Mouse (Mus musculus) forelimb bud, embryonic 11.5 days (tissue): Measurements from ENCODE around the gene Met.

Experiments
- DNase-seq: peaks from one replicate; pipeline ENCODE4 v3.0.0-alpha.2; 2012; ENCODE audit warnings: low read depth, low spot score

Gene Met

DNA sequence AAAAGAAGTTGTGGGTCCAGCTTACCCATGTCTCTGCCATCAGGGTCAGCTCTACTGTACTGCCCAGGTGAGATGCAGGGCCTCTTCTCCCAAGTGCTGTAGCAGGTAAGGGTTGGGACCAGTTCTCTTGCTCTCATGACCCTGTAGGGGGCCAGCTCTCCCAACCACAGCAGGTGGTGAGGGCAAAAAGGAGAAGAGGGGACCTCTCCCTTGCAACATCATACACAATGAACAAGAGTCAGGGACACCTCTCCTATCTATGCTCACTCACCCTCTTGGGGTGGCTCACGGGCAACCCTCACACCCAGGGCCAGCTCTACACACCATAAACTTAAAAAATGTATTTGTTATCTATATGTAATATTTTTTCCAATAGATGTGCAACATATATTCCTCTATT is 143.3 kb downstream of the Met start:
- DNase-seq, result no peak

DNA sequence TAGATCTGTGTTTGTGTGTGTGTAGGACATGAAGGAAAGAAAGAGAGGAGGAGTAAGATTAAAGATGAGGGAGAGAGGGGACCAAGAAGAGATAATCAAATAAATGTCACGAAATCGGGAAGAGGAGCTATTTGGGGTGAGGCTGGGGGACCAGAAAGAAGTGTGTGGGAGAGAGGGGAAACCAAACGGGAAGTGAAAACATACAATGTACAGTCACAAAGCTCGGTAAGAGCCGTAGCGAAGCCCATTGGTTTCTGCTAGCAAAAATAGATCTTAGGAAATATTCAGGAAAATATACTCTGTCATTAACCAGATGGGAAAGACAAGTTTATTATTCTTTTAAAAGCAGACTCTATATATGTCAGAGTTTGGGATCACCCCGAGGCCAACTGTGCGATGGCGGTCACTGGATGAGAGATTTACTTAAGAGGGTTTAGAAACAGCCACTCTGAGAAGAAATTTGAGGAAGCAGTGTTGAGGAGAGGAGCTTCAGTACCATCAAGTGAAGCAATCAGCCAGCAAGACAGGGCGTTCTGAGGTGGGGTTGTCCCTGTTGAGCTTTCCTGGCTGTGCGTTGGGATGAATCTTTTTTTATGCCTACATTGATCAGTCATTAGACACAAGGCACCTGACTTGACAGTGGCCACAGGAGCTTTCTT is 147.9 kb downstream of the Met start:
- DNase-seq, result no peak

DNA sequence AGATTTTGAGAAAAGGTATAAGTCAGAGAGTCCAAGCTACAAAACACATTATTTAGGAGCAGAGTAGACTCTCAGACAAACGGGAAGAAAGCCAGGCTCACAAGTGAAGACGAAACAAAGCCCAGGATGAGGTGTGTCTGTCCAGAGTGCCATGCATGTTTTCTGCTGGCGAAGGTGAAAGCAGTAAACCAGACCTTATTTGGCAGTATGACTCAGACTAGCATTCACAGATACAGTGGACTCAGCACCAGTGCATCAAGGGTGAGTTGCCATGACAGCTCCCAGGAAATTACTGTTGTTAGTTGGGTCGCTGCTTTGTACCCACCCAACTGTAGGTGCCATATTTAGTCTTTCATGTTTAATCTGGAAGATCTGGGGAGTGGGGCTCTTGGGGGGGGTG is 149.1 kb downstream of the Met start:
- DNase-seq, result no peak

DNA sequence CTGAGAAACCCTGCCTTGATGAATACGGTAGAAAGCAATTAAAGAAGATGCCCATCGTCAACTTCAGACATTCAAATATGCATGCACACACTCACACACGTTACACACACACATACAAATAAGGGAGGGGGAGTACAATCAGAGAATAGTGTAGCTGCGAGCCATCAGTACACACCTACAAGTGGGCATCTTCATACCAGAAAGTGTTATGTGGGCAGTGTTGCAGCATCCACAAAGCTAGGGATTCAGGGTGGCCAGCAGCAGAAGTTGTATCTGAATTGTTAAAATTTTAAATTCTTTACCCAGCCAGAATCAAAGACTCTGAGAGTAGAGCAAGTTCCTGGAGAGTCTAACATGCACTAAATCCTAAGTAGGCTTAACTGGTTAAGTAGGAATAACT is 157.2 kb downstream of the Met start:
- DNase-seq, result no peak

DNA sequence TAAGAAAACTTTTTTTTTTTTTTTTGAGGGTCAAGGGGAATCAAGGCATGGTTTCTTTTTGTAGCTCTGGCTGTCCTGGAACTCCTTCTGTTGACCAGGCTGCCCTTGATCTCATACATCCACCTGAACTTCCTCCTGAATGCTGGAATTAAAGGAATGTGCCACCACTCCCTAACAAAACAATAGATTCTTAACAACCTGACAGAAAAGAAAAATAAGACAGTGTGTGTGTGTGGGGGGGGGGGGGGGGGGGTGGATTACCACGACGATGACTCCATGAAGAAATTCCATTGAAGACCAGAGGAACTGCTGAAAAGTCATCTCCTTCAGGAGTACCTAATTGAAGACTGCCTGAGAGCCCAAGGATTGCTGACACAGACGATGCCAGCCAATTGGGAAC is 157.8 kb downstream of the Met start:
- DNase-seq, result no peak
